Mouse (Mus musculus): ENCODE data around the gene Mas1.

GRCm38 (mm10) chr17:12875734-12876133 is 7.8 kb upstream of the Mas1 start, which contains the start of gene Mrgprh:
- TF ChIP-seq CTCF (IDR thresholded peaks at IDR 0.05; ENCODE audit: low read depth) (no peak), EP300 (IDR thresholded peaks at IDR 0.05; ENCODE audit: low read depth) (no peak)

Measured in liver, embryonic 14.5 days (tissue).